Mouse (Mus musculus) liver, embryonic 14 days (tissue): Measurements from ENCODE around the gene Arih1. TPM values are rescaled to one million over a fixed set of nuclear protein-coding genes. Genes with fewer than 3 reads are reported as not detected.

Experiments used
- polyA plus RNA-seq: library from polyadenylated mRNA; depleted of rRNA; stranded (reverse); fragments of >200 nt; gene quantifications from 2 replicates; pipeline ENCODE4 v1.2.3, GENCODE M21; 2012; rRNA removed

The Arih1 gene
- 11.4 and 13.4 TPM in 2 replicates for polyA plus RNA-seq

GRCm38 (mm10) chr9:59486549-59487065 is at the start of gene Arih1:
Arih1 (minus strand) TSS chr9:59486618.

DNA sequence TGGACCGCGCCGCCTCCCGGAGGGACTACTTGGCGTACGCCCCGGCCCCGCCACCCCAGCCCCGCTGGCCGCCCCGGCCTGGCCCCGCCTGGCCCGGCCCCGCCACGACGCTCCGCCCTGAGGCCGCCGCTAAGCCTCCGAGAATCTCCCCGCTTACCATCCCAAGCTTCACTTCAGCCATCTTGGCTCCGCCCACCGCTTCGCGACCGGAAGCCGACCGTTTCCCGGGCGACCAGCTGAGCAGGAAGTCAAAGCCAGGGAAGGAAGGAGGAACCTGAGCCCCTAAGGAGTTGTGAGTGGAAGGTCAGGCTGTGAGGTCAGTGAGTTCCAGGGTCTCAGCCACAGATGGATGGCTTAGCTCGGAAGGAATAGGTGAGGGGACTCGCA is 133.2 kb downstream of the Arih1 start, which contains the start of gene Bbs4:
TSS of gene Bbs4 (minus strand) at position 256 of the 387 bp plus-strand sequence.

Other genes starting within 250 kb of the Arih1 start
- 9.6 and 15.9 TPM in 2 replicates for gene Adpgk, start 195.1 kb downstream of the Arih1 start, polyA plus RNA-seq
- gene Bbs4, start 133.1 kb downstream of the Arih1 start, polyA plus RNA-seq = 1.3 TPM in 2 replicates
- gene Hexa, start 52.9 kb upstream of the Arih1 start, polyA plus RNA-seq = 17.0 and 19.4 TPM in 2 replicates
- gene Tmem202, start 53.2 kb upstream of the Arih1 start, polyA plus RNA-seq = 0.02 and 0.05 TPM in 2 replicates
- gene Celf6, start 91.3 kb upstream of the Arih1 start, polyA plus RNA-seq = not detected in 2 replicates
- 4.7 and 5.9 TPM in 2 replicates for gene Parp6, start 130.7 kb upstream of the Arih1 start, polyA plus RNA-seq
- 116 and 117 TPM in 2 replicates for gene Pkm, start 169.8 kb upstream of the Arih1 start, polyA plus RNA-seq
- gene Gramd2, start 193.5 kb upstream of the Arih1 start, polyA plus RNA-seq = 0.05 and 0.06 TPM in 2 replicates